Mouse (Mus musculus) testis, adult 2 months (tissue): ENCODE measurements around the gene Edem2.

Experiments used
- CTCF ChIP-seq: fragments of 200-500 bp; IDR thresholded peaks from 2 replicates; pipeline ENCODE4 v1.5.1; 2012; ENCODE audit warnings: low read depth, mild to moderate bottlenecking, inconsistent platforms, low read length, moderate library complexity; ENCODE audit not compliant: control insufficient read depth, insufficient read depth, insufficient replicate concordance
- POLR2A ChIP-seq: fragments of 200-500 bp; IDR thresholded peaks from 2 replicates; pipeline ENCODE4 v1.6.1; 2012; ENCODE audit warnings: low read depth, mild to moderate bottlenecking, inconsistent platforms, low read length, moderate library complexity; ENCODE audit not compliant: control insufficient read depth

DNA sequence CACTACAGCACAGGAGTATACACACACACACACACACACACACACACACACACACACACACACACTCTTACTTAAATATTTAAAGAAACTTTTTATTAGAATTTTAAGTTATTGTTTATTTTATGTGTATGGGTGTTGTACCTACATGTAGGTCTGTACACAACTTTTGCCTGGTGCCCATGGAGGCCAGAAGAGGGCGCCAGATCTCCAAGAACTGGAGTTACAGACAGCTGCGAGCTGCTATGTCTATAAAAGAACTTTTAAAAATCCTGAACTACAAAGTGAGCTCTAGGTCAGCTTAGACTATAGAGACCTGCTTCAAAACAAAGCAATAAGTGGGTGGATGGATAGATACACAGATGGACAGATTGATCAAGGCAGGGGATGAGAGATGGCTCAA is 55.7 kb downstream of the Edem2 start:
- TF ChIP-seq CTCF (peak; percentile 32; the same call in 1 of the 2 replicates), POLR2A (no peak)
